Mouse (Mus musculus) bone marrow macrophage, adult 2 months (primary cell): Measurements from ENCODE around the gene Foxp4. TPM values are rescaled to one million over a fixed set of nuclear protein-coding genes. Genes with fewer than 3 reads are reported as not detected.
"Not testable (repeated sequence)": the region's sequence is repeated elsewhere in the genome, so short reads cannot be mapped to it uniquely, and the experiment has no call there.

Experiments
- H3K27ac ChIP-seq: 2 replicates; pipeline ENCODE4 v1.5.1; 2012; ENCODE audit warnings: low read depth, low read length; ENCODE audit not compliant: insufficient read depth
- H3K4me1 ChIP-seq: 2 replicates; pipeline ENCODE4 v1.6.1; 2012; ENCODE audit warnings: low read length; ENCODE audit not compliant: control insufficient read depth, insufficient read depth
- H3K4me3 ChIP-seq: 2 replicates; pipeline ENCODE4 v1.5.1; 2012; ENCODE audit warnings: mild to moderate bottlenecking, low read length, moderate library complexity; ENCODE audit not compliant: insufficient read depth
- CTCF ChIP-seq: IDR thresholded peaks from 2 replicates; pipeline ENCODE4 v1.5.1; 2012; ENCODE audit warnings: low read depth, mild to moderate bottlenecking, low read length, moderate library complexity
- POLR2A ChIP-seq: IDR thresholded peaks from 2 replicates; pipeline ENCODE4 v1.6.1; 2012; ENCODE audit warnings: mild to moderate bottlenecking, low read depth, low read length, borderline replicate concordance
- polyA plus RNA-seq: library from polyadenylated mRNA; stranded (reverse); fragments of >200 nt; gene quantifications from 2 replicates; pipeline ENCODE4 v1.2.4, GENCODE M21; 2012; ENCODE audit not compliant: missing spikeins, insufficient read depth, insufficient read length

The Foxp4 gene
- polyA plus RNA-seq, 1 experiment = 6.0 TPM

- H3K4me1 ChIP-seq = peaks cover 9% of the 10 kb centered on the region
- H3K4me3 ChIP-seq = no peak overlapping the region
- no peak for TF ChIP-seq POLR2A
- no peak for TF ChIP-seq CTCF
- H3K27ac ChIP-seq = no peak overlapping the region
These were observed 68.9 kb downstream of the Foxp4 start for GRCm38 (mm10) chr17:47855544-47855943.

DNA sequence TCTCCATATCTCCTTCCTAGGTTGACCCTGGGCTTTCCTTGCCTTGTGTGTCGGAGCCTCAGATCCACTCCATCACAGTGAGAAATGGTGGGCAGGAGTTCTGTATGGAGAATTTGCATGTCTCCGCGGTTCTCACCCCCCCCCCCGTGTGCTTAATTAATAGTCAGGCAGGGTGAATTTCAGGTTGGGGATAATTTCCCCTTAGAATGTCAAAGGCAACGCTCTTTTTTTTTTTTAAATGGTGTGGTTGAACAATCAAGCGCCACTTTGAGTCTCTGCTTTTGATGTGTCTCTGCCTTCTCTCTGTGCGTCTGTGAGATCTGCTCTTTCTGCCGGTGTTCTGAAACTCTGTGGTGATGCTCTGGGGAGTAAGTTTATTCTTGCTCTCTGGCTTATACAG lies 69.5 kb downstream of the Foxp4 start:
- TF ChIP-seq CTCF (no peak), POLR2A (no peak)
- Histone ChIP-seq H3K4me1 (peaks cover 15% of the 10 kb centered on the region), H3K27ac (no peak overlapping the region), H3K4me3 (no peak overlapping the region)

DNA sequence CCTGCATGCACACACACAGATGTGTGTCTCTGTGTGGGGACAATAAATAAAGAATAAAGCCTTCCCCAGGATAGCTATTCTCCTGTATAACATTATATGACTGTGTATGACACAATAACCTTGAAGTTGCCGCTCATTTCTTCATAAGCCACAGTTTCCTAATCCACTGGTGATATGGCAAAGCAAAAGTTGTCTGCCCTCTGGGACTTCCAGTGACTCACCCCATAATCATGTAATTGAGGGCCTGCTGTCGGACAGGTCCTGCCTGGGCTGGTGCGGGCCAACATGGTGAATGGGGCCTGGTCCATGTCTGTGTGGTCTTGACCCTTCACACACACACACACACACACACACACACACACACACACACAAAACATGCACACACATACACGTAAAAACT lies 70.7 kb downstream of the Foxp4 start:
- Histone ChIP-seq H3K27ac (no peak overlapping the region), H3K4me3 (no peak overlapping the region), H3K4me1 (peaks cover 23% of the 10 kb centered on the region)
- no peak for TF ChIP-seq POLR2A
- no peak for TF ChIP-seq CTCF

GRCm38 (mm10) chr17:47853336-47853735 lies 71.1 kb downstream of the Foxp4 start:
- no peak overlapping the region for H3K4me3 ChIP-seq
- TF ChIP-seq CTCF (no peak), POLR2A (no peak)
- peaks cover 23% of the 10 kb centered on the region for H3K4me1 ChIP-seq
- H3K27ac ChIP-seq = no peak overlapping the region

DNA sequence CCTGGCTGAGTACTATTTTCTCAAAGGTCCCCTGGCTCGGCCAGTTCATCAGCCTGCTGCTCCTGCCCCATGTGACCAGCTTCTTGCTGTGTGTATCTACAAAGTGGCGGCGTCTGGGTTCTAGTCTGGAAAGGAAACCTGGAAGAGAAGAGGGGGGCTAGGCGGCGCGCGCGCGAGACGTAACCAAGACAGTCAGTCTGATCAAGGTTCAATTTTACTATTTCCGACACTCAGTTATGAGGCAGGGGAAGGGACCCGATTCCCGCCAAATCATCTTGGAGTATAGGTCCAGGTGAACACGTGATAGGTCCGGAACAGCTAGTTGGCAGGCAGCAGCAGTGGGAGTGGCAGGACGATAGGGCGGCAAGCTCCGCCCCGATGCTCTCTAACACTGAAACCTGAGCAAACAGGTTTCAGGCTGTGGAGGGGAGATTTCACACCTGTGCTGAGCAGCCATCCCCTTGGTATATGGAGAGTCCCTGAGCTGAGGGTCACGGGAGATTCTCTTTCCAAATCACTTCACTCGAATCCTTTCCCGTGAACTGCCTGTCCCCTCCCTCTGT lies 72.6 kb downstream of the Foxp4 start:
- peaks cover 23% of the 10 kb centered on the region for H3K4me1 ChIP-seq
- not testable (repeated sequence) for H3K27ac ChIP-seq, H3K4me3 ChIP-seq

DNA sequence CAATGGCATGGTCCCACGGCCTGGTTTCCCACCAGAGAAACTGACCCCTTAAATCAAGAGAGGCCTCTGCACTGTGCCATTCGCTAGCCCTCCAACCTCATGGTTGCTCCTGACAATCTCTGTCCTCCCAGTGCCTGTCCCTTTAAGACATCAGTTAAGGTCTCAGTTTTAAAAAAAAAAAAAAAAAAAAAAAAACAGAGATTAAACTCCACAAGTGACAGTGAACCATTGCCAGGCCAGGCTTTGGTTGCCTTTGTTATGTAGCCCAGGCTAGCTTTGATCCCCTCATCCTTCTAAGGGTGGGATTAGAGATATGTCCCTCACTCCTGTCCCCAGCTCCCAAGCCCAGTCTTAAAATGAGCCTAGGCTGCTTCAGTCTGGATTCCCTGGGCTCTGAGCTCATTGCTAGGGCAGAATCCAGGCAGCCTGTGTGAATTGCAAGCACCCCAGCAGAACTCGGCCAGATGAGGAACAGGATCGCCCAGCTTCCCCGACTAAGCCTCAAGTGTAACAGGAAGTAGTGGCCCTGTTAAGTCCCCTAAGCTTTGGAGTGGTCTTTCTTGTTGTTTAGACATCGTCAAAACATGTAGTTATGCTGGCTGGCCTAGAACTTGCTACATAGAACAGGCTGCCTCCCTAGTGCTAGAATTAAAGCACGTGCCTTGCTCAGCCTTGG lies 73.7 kb downstream of the Foxp4 start:
- Histone ChIP-seq H3K4me3 (no peak overlapping the region), H3K27ac (peak overlapping the region; percentile 39; the same call in 1 of the 2 replicates), H3K4me1 (peaks cover 23% of the 10 kb centered on the region)
- TF ChIP-seq CTCF (no peak), POLR2A (no peak)

DNA sequence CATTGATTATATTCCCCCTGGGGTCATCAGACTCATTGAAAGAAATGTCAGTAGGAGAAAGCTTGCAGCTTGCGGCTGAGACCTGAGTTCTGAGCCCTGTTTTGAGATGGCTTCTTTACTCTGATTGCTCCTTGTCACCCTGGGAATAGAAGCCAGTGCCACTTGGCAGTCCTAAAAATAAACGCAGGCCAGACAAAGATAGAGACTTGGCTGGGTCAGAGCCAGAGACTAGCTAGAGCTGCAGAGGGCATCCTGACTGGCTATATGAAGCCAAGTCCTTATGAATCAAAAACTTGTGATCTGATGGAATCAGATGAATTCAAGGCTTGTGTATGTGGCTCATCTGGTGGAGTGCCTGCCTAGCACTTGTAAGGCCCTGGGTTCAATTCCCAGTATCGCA lies 74.4 kb downstream of the Foxp4 start:
- TF ChIP-seq POLR2A = no peak
- no peak for TF ChIP-seq CTCF
- Histone ChIP-seq H3K4me1 (peaks cover 23% of the 10 kb centered on the region), H3K27ac (no peak overlapping the region), H3K4me3 (no peak overlapping the region)

- no peak overlapping the region for H3K27ac ChIP-seq
- no peak for TF ChIP-seq CTCF
- no peak for TF ChIP-seq POLR2A
- peaks cover 26% of the 10 kb centered on the region for H3K4me1 ChIP-seq
- no peak overlapping the region for H3K4me3 ChIP-seq
These were observed 76.5 kb downstream of the Foxp4 start for GRCm38 (mm10) chr17:47847985-47848384.

GRCm38 (mm10) chr17:47845609-47846008 lies 78.8 kb downstream of the Foxp4 start:
- TF ChIP-seq CTCF = no peak
- no peak for TF ChIP-seq POLR2A
- Histone ChIP-seq H3K4me3 (no peak overlapping the region), H3K27ac (no peak overlapping the region), H3K4me1 (peaks cover 36% of the 10 kb centered on the region)

DNA sequence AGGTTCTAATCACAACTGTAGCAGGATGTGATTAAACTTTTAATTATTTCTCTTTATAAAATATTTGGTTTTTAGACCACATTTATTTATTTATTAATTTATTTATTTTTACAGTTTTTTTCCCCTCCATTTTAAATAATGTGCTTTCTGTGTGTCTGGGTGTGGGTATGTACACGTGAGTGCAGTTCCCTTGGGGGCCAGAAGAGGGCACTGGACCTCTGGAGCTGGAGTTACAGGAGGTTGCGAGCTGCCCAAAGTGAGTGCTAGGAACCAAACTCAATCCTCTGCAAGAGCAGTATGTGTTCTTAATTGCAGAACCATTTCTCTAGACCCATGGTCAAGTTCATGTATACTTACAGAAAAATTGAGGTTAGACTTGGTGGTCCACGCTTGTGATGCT lies 81.0 kb downstream of the Foxp4 start:
- TF ChIP-seq POLR2A (no peak), CTCF (peak; percentile 37)
- no peak overlapping the region for H3K27ac ChIP-seq
- peaks cover 21% of the 10 kb centered on the region for H3K4me1 ChIP-seq
- H3K4me3 ChIP-seq = no peak overlapping the region

DNA sequence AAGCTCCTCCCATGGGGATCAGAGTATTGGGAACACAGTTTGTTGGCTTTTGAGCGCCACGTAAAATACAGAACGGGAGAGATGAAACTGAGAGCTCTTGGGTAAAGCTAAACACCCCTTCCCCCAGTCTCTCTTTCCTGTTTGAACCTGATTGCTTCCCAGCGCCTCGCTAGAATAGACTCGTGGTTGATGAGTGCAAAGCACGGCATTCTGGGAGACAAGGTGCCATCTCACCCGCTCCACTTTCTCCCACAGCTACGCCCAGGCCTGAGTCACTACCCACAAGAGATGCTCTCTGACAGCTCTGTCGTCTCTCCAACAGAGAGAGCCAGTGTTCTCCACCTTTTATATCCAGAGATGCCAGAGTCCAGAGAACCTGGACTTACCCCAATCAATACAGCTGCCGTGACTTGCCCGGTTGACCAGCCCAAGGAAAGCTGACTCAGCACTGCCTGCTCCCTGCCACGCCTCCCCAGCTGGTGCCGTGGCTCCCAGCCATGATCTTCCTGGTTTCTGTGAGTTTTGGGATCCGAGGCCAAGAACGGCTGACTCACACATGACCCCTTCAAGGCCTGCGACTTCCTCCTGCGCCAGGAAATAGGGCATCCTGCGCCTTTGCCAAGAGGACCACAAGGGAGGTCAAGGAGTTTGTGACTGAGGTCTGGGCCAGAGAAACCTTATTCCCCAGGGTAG lies 82.4 kb downstream of the Foxp4 start:
- Histone ChIP-seq H3K27ac (peak overlapping the region; percentile 76), H3K4me3 (peak overlapping the region; percentile 22)
- TF ChIP-seq POLR2A (no peak), CTCF (no peak)

More for the DNA sequence above, 82.4 kb downstream of the Foxp4 start:
- H3K4me1 ChIP-seq = peaks cover 21% of the 10 kb centered on the region
